Mouse (Mus musculus) MEL (cell line): ENCODE data around the gene Gm20388.

Source experiments
- CTCF ChIP-seq, 3 experiments: IDR thresholded peaks in 2 of 3; conservative IDR thresholded peaks in 1 of 3; 2 replicates each; pipeline ENCODE4 v1.5.1; 2011 to 2012; ENCODE audit warnings: low read length in 3 of 3, low read depth in 2 of 3, mild to moderate bottlenecking in 2 of 3, improper control_type of control experiment in 1 of 3, inconsistent platforms in 1 of 3, mixed read lengths in 1 of 3, moderate library complexity in 1 of 3; ENCODE audit not compliant: control insufficient read depth in 1 of 3, insufficient read depth in 1 of 3, poor library complexity in 1 of 3, severe bottlenecking in 1 of 3
- EP300 ChIP-seq, 2 experiments: IDR thresholded peaks; 2 replicates each; pipeline ENCODE4 v1.6.1; 2011; ENCODE audit warnings: improper control_type of control experiment in 2 of 2, low read length in 2 of 2, low read depth in 1 of 2, mild to moderate bottlenecking in 1 of 2
- GATA1 ChIP-seq: IDR thresholded peaks from 2 replicates; pipeline ENCODE4 v1.6.1; 2011; ENCODE audit warnings: low read depth, low read length, improper control_type of control experiment
- HCFC1 ChIP-seq: IDR thresholded peaks from 2 replicates; pipeline ENCODE4 v1.6.1; 2012; ENCODE audit warnings: low read depth, mild to moderate bottlenecking, inconsistent platforms, low read length, improper control_type of control experiment, moderate library complexity
- KAT2A ChIP-seq: conservative IDR thresholded peaks from 2 replicates; pipeline ENCODE4 v1.6.1; 2012; ENCODE audit warnings: low read depth, low read length, improper control_type of control experiment, inconsistent platforms
- MEF2A ChIP-seq: IDR thresholded peaks from 2 replicates; pipeline ENCODE4 v1.6.1; 2014; ENCODE audit warnings: low read depth, mild to moderate bottlenecking, inconsistent platforms, low read length, improper control_type of control experiment; ENCODE audit not compliant: poor library complexity, insufficient replicate concordance, severe bottlenecking; ENCODE audit errors: extremely low read depth
- MYC ChIP-seq: IDR thresholded peaks from 2 replicates; pipeline ENCODE4 v1.6.1; 2011; ENCODE audit warnings: low read depth, mild to moderate bottlenecking, low read length, improper control_type of control experiment, moderate library complexity
- NRF1 ChIP-seq: IDR thresholded peaks from 2 replicates; pipeline ENCODE4 v1.6.1; 2014; ENCODE audit warnings: low read depth, mild to moderate bottlenecking, inconsistent platforms, low read length, improper control_type of control experiment, moderate library complexity; ENCODE audit not compliant: poor library complexity, insufficient read depth, severe bottlenecking
- POLR2A ChIP-seq, 2 experiments: IDR thresholded peaks; 2 replicates each; pipeline ENCODE4 v1.6.1; 2011 to 2012; ENCODE audit warnings: low read length in 2 of 2, mild to moderate bottlenecking in 2 of 2, control low read depth in 1 of 2, improper control_type of control experiment in 1 of 2, low read depth in 1 of 2, moderate library complexity in 1 of 2; ENCODE audit not compliant: control insufficient read depth in 1 of 2, insufficient read depth in 1 of 2, poor library complexity in 1 of 2
- SIN3A ChIP-seq: IDR thresholded peaks from 2 replicates; pipeline ENCODE4 v1.6.1; 2012; ENCODE audit warnings: low read length, improper control_type of control experiment, inconsistent platforms
- SMC3 ChIP-seq: IDR thresholded peaks from 2 replicates; pipeline ENCODE4 v1.6.1; 2011; ENCODE audit warnings: low read depth, low read length, improper control_type of control experiment
- USF1 ChIP-seq: IDR thresholded peaks from 2 replicates; pipeline ENCODE4 v1.6.1; 2014; ENCODE audit warnings: low read depth, mild to moderate bottlenecking, inconsistent platforms, low read length, improper control_type of control experiment, moderate library complexity
- ZC3H11A ChIP-seq: IDR thresholded peaks from 2 replicates; pipeline ENCODE4 v1.6.1; 2012; ENCODE audit warnings: low read depth, mild to moderate bottlenecking, inconsistent platforms, low read length, improper control_type of control experiment
- ZNF384 ChIP-seq: IDR thresholded peaks from 2 replicates; pipeline ENCODE4 v1.6.1; 2012; ENCODE audit warnings: low read depth, mild to moderate bottlenecking, inconsistent platforms, low read length, improper control_type of control experiment

GRCm38 (mm10) chr8:122600666-122601065, 2690.0 kb downstream of the Gm20388 start:
- no peak for TF ChIP-seq SIN3A
- no peak for TF ChIP-seq GATA1
- no peak for TF ChIP-seq NRF1
- no peak for TF ChIP-seq ZNF384
- TF ChIP-seq CTCF (IDR thresholded peaks at IDR 0.05 in 2 of 3, conservative IDR thresholded peaks at IDR 0.05 in 1 of 3; ENCODE audit: control insufficient read depth in 1 of 3, insufficient read depth in 1 of 3, low read depth in 2 of 3, low read length in 3 of 3, poor library complexity in 1 of 3, severe bottlenecking in 1 of 3), result no peak
- no peak for TF ChIP-seq ZC3H11A
- no peak for TF ChIP-seq USF1
- no peak for TF ChIP-seq MEF2A
- TF ChIP-seq EP300 (IDR thresholded peaks at IDR 0.05; ENCODE audit: low read depth in 1 of 2, low read length in 2 of 2), result no peak
- TF ChIP-seq MYC, result no peak
- no peak for TF ChIP-seq POLR2A (IDR thresholded peaks at IDR 0.05; ENCODE audit: control insufficient read depth in 1 of 2, insufficient read depth in 1 of 2, low read depth in 1 of 2, low read length in 2 of 2, poor library complexity in 1 of 2)
- no peak for TF ChIP-seq SMC3
- no peak for TF ChIP-seq KAT2A
- no peak for TF ChIP-seq HCFC1
